Mouse (Mus musculus) heart, postnatal 14 days (tissue): ENCODE results near the gene Slc25a13. TPM values are rescaled to one million over a fixed set of nuclear protein-coding genes. Genes with fewer than 3 reads are reported as not detected.

ENCODE experiments used
- DNase-seq, 2 experiments: peaks; one replicate each; pipeline ENCODE4 v3.0.0; 2021 to 2022
- intact Hi-C: fragments of 180-260 bp; cut with DNase I; formaldehyde crosslinking; loops from one replicate; pipeline ENCODE4 v1.15.1; 2025
- total RNA-seq, 2 experiments: library from RNA; stranded (reverse); gene quantifications; 2 replicates each; pipeline ENCODE4 v1.2.3; 2021

Slc25a13 gene
- total RNA-seq, 2 experiments from 2014 or later = 96.6 to 108 TPM

DNA sequence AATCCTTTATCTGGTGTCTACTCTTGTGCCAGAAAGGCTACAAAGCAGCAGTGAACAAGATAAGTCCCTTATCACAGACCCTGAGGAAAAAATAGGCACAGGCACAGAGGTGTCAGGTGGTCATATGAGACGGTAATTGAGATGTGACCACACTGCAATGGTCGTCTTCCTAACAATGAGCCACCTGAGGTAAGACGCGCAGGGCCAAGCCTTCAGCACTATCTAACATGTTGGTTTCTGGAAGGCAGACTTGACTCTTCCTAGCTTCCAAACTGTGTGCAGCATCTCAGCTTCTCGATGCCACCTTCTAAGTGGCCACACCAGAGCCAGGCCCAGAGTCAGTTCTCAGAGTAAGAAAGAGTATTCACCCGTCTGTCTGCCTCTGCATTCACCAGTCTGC is 149.8 kb downstream of the Slc25a13 start:
- intact Hi-C loops = no loop called here
- no peak for DNase-seq

DNA sequence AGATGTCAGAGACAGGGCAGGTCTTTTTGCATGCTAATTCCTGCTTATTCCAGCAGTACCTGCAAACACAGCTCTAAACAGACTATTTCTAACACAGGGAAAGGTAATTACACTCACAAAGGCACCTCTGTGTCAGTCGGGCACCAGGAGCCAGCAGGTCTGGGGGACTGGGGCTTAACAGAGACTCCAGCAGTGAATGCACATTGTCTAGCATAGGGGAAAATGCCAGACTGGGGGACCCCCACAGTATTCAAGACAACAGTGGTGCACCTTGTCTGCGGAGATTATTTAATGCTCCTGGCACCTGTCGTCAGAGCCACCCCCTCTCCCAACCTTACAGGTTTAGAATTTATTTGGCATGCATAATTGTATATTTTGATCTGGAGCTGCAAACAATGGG is 158.4 kb downstream of the Slc25a13 start:
- intact Hi-C loops = no loop called here
- DNase-seq = no peak

DNA sequence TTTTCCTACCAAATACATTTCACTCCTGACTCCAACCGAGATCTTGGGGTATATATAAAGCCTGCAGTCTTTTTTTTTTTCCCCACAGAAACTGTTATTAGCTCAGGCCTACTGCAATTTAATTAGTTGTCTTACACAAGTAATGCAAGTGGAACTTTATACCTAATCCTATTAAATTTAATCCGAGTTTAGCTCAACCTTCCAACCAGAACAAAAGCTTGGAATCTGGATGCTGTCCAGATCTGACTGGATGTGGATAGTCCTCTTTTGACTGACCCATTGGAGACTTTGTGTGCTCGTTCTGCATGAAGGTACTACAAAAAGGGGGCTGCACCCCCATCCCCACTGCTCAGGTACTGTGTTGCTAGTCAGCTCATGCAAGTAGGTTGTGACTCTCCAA is 163.0 kb downstream of the Slc25a13 start:
- DNase-seq = no peak
- intact Hi-C loops = no loop called here

DNA sequence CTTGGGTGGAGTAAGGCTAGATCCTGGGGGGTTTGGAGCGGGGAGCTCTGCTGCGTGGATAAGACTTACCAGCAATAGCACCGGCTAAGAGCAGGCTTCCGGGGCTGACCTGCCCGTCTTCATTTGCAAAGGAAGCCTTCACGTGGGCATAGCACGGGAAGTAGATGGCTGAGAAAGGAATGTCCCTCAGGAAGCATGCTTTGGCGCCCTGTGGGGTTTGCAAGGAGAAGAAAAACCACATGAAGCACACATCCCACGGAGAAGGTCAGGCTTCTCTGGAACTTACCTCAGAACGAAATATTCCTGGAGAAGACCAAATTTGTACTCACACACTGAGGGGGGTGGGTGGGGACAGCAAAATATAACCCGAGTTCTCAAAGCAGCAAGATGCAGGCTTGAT is 164.3 kb downstream of the Slc25a13 start:
- DNase-seq = no peak
- intact Hi-C loops = no loop called here

DNA sequence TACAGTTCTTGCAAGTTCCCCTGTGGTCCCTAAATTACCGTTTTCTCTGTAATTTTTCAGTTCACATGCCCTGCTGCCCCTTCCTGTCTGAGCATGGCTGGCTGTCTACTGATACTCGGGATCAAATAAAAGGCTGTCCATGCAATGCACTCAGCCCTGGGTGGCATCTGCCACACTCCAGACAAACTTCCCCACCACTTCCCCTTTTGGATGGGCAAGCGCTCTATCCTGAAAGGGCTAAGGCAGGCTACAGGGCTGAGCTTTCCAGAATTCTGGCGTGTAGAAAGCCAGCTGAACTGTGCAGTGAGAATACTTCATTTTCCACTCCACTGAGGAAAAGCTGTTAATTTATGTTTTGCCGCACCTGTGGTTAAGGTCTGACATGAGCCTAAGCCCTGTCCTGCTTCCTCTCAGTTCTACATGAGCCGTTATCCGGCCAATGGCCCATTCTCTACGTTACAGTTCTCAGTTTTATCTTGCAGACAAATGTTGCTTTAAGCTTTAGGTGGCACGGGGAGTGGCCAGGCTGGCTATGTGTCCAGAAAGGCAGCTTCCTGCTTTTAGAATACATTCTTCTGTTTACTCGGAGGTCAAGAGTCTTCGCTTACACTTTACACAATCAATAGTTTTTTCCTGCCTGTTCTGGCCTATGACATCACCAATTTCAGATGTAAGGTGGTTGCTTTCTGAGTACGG is 170.1 kb downstream of the Slc25a13 start:
- intact Hi-C loops = no loop called here
- no peak for DNase-seq

DNA sequence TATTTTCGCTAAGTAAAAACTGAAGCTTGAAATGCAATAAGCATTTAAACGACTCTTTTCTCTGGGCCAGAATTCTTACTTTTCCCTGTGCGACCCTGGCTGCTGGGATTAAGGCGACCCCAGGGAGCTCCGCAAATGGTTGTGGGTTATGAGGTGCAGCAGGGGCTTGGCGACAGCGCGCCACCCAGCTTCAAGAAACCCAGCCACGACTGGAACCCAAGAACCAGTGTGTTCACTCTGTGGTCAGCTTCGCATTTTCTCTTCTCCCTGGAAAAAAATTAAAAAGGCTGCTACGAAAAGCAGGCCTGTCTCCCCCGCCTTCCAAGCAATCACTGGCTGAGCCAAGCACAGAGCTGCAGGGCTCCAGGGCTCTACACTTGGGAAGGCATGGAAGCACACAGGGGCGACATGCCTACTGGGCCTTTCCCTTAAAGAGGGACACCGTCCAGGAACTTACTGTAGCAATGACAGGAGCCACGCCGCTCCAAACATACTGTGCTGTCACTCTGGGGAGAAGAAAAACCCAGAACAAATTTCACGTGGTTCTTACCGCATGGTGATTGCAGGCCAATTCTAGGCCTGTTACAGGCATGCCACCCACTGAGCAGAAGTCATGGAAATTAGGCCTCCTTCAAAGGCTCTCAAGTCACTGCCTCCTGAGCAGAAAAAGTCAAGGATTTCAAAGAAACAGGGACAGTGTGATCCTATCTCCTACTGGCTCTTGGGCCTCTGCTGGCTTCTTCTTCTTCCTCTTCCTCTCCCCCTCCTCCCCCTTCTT is 178.0 kb downstream of the Slc25a13 start:
- intact Hi-C loops = no loop called here
- no peak for DNase-seq

DNA sequence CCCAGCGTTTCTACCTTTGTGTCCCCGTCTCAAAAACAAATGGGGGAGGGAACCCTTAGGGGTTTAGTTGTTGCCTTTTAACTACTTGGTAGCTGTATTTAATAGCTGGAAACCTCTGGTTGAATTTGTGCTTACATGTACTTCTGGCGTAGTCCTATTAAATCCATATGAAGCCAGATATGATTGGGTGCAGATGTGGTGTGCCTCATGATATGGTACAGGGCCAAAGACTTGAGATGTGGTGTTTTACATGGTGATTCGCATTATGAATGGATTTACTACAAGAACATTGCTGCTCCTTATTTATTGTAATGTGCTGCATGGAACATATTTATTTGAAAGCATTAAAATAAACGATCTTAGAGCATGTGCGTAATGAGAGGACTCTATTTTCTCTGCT is 189.3 kb downstream of the Slc25a13 start:
- intact Hi-C loops = no loop called here
- DNase-seq = no peak

DNA sequence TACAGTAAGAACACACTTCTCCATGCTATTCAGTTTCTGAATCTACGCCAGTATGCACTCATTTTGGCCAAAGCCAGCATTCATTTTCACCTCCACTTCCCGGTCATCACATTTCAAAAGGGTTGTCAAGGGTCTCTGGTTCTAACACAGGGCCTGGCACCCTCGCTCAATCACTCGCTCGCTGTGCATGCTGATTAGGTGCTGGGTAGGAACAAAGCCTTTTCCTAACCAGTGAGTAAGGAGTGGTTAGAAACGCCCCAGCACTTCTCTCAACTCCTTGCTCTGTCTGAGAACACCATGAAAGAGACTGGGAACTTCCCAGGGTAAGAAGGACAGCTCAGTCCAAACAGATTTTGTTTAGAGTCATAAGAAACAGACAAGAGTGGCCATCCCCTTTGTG is 193.0 kb downstream of the Slc25a13 start:
- intact Hi-C loops = no loop called here
- no peak for DNase-seq

DNA sequence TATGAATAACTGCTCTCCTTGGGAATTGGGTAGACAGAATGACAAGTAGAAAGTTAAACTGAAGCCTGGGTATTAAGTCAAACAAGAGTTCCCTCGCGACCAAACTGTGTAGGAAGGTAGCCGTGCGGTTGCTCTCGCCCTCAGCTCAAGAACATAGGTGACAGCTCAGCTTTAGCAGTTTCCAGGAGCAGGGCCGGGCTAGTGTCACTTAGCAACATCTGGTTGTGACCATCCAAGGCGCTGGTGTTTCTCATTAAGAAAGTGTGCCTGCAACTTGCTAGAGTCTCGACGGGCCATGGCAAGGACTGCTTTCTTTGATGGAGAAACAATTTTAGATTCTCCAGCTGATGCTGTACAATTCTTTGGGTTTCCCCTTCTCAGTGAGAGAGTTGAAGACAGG is 200.0 kb downstream of the Slc25a13 start:
- intact Hi-C loops = no loop called here
- DNase-seq = no peak

DNA sequence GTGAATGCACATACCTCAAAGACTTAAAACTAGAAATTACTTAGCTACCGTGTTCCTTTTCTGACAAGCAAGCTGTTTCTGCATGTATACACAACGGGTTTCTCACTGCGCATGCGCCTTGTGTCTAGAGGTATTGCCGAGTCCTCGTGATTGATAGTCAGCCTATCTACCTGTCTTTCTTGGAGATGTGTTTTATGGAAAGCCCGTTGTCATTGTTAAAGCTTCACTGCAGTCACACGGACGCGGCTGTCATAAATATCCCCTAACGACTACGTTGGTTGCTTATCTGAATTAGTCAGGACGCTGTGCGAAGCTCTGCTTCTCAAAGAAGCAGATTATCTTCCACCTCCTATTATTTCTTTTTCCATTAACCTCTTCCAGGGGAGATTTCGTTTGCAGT is 201.4 kb downstream of the Slc25a13 start:
- no peak for DNase-seq
- intact Hi-C loops = no loop called here

DNA sequence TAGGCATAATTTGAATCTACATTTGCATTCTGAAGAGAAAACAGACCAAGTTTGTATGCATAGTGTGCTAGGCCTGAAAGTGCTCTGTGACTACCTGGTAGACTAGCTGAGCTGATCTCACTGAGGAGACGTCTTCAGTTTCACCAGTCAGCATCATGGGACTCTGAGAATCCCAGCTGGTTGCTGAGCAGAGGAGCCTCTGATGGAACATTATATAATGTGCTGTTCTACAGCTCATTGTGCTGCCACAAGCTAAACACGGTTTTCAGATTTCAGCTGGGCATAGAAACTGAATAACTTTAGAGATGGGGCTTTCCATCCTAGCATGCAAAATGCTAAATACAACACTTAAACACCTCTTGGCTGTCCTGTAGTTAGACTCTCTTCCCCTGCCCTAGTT is 205.6 kb downstream of the Slc25a13 start:
- intact Hi-C loops = no loop called here
- DNase-seq = no peak

DNA sequence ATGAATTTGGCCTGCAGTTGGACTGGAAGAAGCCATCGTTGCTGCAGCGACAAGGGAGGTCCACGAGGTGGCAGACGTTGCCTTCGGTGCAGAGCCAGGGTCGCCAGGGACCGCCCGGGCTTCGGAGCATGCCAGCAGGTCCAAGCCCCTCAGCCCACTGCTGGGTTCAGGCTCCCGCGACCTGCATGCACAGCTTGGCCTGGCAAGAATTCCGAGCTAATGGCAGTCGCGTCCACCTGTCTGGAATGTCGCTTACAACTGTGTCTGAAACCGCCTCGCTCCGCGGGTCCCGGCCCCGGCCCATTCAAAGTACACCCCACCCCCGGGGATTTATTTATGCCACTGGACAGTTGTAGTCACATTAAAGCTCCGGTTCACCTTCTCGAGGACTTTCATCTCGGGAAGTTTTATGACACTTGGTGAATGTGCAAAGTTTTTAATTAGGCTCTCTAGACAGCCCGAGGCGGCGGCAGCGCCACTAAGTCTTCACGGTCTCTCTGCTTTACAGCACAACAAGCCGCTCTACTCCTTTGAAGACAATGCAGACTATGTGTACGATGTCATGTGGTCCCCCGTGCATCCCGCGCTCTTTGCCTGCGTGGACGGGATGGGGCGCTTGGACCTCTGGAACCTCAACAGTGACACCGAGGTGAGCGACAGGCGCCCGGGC is 211.1 kb downstream of the Slc25a13 start:
- peak; percentile 74 to 82 for DNase-seq
- intact Hi-C loops = loop anchor here (2.0 to 10.0 kb wide), 4 partner anchors 149 to 909 kb away; no protein-coding TSS in a partner anchor

DNA sequence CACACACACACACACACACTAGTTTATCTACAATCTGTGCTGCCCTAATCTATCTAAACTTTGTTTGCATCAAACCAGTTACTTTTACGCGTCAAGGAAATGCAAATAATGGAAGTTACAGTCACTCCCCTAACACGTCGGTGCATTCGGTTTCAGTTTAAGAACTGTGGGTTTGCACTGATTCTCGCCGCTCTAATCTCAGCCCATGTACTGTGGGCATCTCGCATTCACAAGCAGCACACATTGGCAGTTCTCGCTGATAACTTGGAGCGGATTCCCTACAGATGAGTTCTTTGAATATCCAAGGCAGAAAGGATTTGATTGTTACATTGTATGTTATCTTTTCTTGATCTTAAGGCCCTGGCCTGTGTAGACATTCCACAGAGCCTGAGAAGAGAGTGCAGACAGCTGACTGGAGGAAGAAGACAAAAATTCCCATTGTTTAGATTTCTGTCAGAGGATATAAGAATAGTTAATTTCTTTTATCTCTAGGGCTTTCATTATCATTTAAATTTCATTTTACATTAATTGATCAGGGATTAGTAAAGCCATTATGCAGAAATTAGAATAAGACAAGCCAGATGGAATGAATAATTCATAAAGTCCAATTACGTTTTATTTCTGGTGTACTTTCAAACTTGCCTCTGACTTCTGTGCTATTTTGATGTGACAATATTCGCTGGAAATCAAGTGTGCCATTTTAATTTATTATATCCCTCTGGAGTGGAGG is 212.1 kb downstream of the Slc25a13 start:
- DNase-seq = no peak
- intact Hi-C loops = loop anchor here (2.0 to 10.0 kb wide), 4 partner anchors 148 to 910 kb away; no protein-coding TSS in a partner anchor

DNA sequence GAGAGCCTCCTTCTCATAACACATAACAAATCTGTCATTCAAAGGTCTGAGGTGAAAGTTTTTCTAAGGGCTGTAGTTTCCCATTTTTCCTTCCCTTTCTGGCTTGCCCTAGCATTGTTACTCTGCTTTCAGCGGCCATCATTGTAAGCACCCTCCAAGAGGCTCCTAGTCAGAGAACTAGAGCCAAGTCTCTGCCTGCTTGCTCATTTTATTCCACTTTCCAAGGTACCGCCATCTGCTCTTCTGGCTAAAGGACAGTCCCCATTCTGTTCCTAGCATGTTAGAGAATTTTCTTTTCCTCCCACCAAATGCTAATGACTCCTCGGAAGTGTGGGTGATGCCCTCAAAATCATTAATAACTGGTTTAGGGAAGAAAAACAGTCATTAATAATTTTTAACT is 214.9 kb downstream of the Slc25a13 start:
- intact Hi-C loops = loop anchor here (10.0 kb wide), 1 partner anchor 357 kb away; no protein-coding TSS in a partner anchor

DNA sequence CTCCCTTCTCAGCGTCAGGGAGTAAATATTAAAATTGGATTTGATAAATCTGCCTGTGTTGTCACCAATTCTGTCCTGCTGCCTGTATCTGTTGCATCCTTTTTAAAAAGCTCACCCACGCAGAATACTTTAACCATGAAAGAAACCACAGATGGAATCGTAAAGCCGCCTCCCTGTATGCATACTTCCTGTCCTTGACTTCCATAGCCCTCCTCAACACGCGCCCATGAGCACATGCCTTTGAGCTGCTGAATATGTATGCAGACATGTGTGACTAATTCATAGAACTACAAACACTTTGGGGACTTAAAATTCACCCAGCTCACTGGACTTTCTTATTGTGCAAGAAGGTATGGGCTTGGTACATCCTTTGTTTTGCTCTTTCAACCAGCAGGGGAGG is 219.4 kb downstream of the Slc25a13 start:
- no peak for DNase-seq
- intact Hi-C loops = no loop called here

More for the DNA sequence above, 214.9 kb downstream of the Slc25a13 start:
- no peak for DNase-seq

DNA sequence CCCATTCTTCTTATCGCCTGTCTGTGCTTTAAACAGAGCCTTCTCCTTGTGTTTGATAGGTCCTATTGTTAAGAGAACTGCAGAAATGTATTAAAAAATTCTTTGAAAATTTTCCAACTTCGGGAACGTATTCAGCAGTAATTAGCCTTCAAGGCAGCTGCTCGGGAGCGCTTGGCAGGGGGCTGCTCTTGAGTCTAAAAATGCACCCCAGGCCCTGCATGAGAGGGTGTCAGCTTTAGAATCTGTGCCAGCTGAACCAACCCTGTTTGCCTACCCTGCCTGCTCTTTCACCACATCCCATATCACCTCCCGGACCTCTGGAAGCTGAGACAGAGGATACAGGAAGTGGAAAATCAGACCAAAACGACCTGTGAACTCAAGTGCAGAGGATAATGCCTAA is 223.9 kb downstream of the Slc25a13 start:
- no peak for DNase-seq

DNA sequence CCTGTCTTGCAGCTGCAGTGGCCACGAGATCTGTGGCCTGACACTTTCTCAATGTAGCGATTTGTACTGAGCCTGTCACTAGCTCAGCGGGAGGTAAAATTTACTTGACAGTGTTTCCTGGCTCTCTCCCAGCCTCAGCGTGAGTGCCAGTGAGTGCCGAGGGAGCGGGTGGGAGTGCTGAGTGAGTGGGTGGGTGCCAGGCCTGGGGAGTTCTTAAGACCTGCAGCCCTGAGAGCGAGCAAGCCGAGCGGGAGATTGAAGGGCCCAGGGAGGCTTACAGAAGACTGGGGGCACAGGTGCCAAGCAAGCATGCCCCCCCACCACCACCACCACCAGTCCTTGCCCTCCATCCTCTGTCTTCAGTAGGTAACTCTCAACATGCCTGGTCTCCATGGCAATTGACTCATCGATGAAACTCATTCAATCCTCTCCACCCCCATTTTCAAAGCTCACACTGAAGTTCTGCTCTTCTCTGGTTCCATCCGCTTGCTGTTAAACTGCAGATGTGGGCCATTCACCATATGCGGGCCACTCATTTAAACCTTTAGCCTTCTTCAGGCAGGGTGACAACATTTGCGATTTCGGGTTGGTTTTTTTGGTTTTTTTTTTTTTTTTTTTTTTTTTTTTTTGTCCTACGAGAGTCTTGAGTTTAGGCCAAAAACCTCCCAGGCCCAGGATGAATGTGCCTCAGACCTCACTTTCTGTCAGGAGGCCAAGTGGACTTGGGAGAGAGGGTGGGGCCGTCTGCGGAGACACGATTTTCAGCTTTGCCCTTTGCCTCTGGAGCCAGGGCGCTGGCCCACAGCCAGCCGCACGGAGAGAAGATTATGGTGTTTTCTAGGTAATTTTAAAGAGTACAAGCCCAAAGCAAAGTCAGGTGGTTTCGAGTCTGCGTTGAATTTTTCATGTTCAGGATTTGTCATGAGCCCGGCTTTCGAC is 224.9 kb downstream of the Slc25a13 start:
- peak; percentile 32 to 52 for DNase-seq
- intact Hi-C loops = no loop called here

More for the DNA sequence above, 223.9 kb downstream of the Slc25a13 start:
- intact Hi-C loops = no loop called here

DNA sequence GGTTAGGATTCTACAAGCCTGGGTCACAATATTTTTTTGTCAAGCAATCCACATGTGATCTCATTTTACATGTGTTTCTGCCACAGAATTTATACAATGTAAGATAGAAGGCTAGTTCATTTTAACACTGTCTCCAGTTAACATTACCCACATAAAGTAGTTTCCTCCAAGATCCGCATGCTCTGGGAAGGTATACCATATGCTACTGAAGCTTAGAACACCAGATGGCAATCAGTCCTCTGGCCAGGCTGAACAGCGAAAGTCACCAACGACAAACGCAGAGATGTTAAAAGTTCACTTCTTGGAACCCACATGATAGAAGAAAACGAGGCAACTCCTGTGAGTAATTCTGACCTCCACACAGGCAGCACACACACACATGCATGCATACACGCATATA is 225.7 kb downstream of the Slc25a13 start:
- intact Hi-C loops = no loop called here
- no peak for DNase-seq
